Mouse (Mus musculus): ENCODE results near the gene Dus1l.
"Not testable (repeated sequence)": the region's sequence is repeated elsewhere in the genome, so short reads cannot be mapped to it uniquely, and the experiment has no call there.

Dus1l gene

GRCm38 (mm10) chr11:120819556-120819955 lies 23.4 kb upstream of the Dus1l start:
- DNase-seq (ENCODE audit: low spot score in 2 of 2), result no peak

- DNase-seq (ENCODE audit: low spot score in 2 of 2), result no peak
Observed at GRCm38 (mm10) chr11:120818251-120818650, 22.0 kb upstream of the Dus1l start.

- DNase-seq (ENCODE audit: low spot score in 2 of 2), result no peak
Observed at GRCm38 (mm10) chr11:120817358-120817757, 21.2 kb upstream of the Dus1l start.

- peak in 1 of 2 experiments; percentile 30 for DNase-seq (ENCODE audit: low spot score in 2 of 2)
Observed at GRCm38 (mm10) chr11:120812068-120812467, 15.9 kb upstream of the Dus1l start.

GRCm38 (mm10) chr11:120808010-120808409 lies 11.8 kb upstream of the Dus1l start:
- no peak for DNase-seq (ENCODE audit: low spot score in 2 of 2)

GRCm38 (mm10) chr11:120805375-120806298 lies 9.4 kb upstream of the Dus1l start:
- no peak for DNase-seq (ENCODE audit: low spot score in 2 of 2)

GRCm38 (mm10) chr11:120804769-120805168 lies 8.6 kb upstream of the Dus1l start:
- no peak for DNase-seq (ENCODE audit: low spot score in 2 of 2)

- no peak for DNase-seq (ENCODE audit: low spot score in 2 of 2)
Observed at GRCm38 (mm10) chr11:120804274-120804673, 8.1 kb upstream of the Dus1l start.

- DNase-seq (ENCODE audit: low spot score in 2 of 2), result peak; percentile 89 to 90
Observed at GRCm38 (mm10) chr11:120800061-120800904, 4.1 kb upstream of the Dus1l start.

- no peak for DNase-seq (ENCODE audit: low spot score in 2 of 2)
Observed at GRCm38 (mm10) chr11:120799316-120799890, 3.2 kb upstream of the Dus1l start.

GRCm38 (mm10) chr11:120798244-120798643 lies 2.0 kb upstream of the Dus1l start:
- no peak for DNase-seq (ENCODE audit: low spot score in 2 of 2)

- no peak for DNase-seq (ENCODE audit: low spot score in 2 of 2)
Observed at GRCm38 (mm10) chr11:120796614-120796946, 377 bp upstream of the Dus1l start.

- DNase-seq (ENCODE audit: low spot score in 2 of 2), result no peak
Observed at GRCm38 (mm10) chr11:120792652-120793051, 3.6 kb downstream of the Dus1l start.

- no peak for DNase-seq (ENCODE audit: low spot score in 2 of 2)
Observed at GRCm38 (mm10) chr11:120789810-120790209, 6.4 kb downstream of the Dus1l start.

GRCm38 (mm10) chr11:120789355-120789754 lies 6.8 kb downstream of the Dus1l start:
- no peak for DNase-seq (ENCODE audit: low spot score in 2 of 2)

GRCm38 (mm10) chr11:120788460-120788859 lies 7.7 kb downstream of the Dus1l start:
- DNase-seq (ENCODE audit: low spot score in 2 of 2), result not testable (repeated sequence)

- no peak for DNase-seq (ENCODE audit: low spot score in 2 of 2)
Observed at GRCm38 (mm10) chr11:120785145-120785544, 11.1 kb downstream of the Dus1l start.

- DNase-seq (ENCODE audit: low spot score in 2 of 2), result peak; percentile 78 to 81
Observed at GRCm38 (mm10) chr11:120784064-120784791, 12.0 kb downstream of the Dus1l start, which contains the start of the genes Rfng and Gps1. TSS of gene Rfng (minus strand) at chr11:120784207. TSS of gene Gps1 (plus strand) at chr11:120784272.

GRCm38 (mm10) chr11:120783426-120784063 lies 12.7 kb downstream of the Dus1l start:
- DNase-seq (ENCODE audit: low spot score in 2 of 2), result no peak

- DNase-seq (ENCODE audit: low spot score in 2 of 2), result not testable (repeated sequence)
Observed at GRCm38 (mm10) chr11:120781361-120781760, 14.8 kb downstream of the Dus1l start.

- no peak for DNase-seq (ENCODE audit: low spot score in 2 of 2)
Observed at GRCm38 (mm10) chr11:120779876-120780275, 16.3 kb downstream of the Dus1l start.

All from right cerebral cortex, adult 2 months (tissue).